Mouse (Mus musculus) limb, embryonic 14.5 days (tissue): Measurements from ENCODE around the gene Marf1. TPM values are rescaled to one million over a fixed set of nuclear protein-coding genes. Genes with fewer than 3 reads are reported as not detected.

Experiments used
- ATAC-seq: fragments of 200-750 bp; cut with Nextera tagmentation; 2 replicates; pipeline ENCODE4 v1.8.0; 2017; ENCODE audit warnings: low read depth, moderate number of reproducible peaks, moderate TSS enrichment; ENCODE audit not compliant: low FRiP score
- DNase-seq: peaks from one replicate; pipeline ENCODE4 v3.0.0-alpha.2; 2015; ENCODE audit warnings: low spot score
- H3K27ac ChIP-seq: fragments of 300-500 bp; sonication (generic); replicated peaks from 2 replicates; pipeline ENCODE4 v1.5.1; 2014; ENCODE audit warnings: low read depth, mild to moderate bottlenecking, low read length, moderate library complexity, mixed read lengths
- H3K27me3 ChIP-seq: fragments of 300-500 bp; sonication (generic); 2 replicates; pipeline ENCODE4 v1.6.1; 2014; ENCODE audit warnings: low read length, mixed read lengths; ENCODE audit not compliant: control insufficient read depth, insufficient read depth
- H3K36me3 ChIP-seq: fragments of 300-500 bp; sonication (generic); 2 replicates; pipeline ENCODE4 v1.6.1; 2014; ENCODE audit warnings: mild to moderate bottlenecking, low read length, moderate library complexity, mixed read lengths; ENCODE audit not compliant: control insufficient read depth, insufficient read depth
- H3K4me1 ChIP-seq: fragments of 300-500 bp; sonication (generic); 2 replicates; pipeline ENCODE4 v1.6.1; 2014; ENCODE audit warnings: antibody characterized with exemption, low read length, mixed read lengths; ENCODE audit not compliant: control insufficient read depth, insufficient read depth
- H3K4me2 ChIP-seq: fragments of 300-500 bp; sonication (generic); replicated peaks from 2 replicates; pipeline ENCODE4 v1.6.1; 2014; ENCODE audit warnings: low read depth, mild to moderate bottlenecking, low read length, moderate library complexity; ENCODE audit not compliant: severe bottlenecking
- H3K4me3 ChIP-seq: fragments of 300-500 bp; sonication (generic); replicated peaks from 2 replicates; pipeline ENCODE4 v1.5.1; 2014; ENCODE audit warnings: low read length
- H3K9ac ChIP-seq: fragments of 300-500 bp; sonication (generic); 2 replicates; pipeline ENCODE4 v1.6.1; 2014; ENCODE audit warnings: mild to moderate bottlenecking, low read depth, low read length, moderate library complexity; ENCODE audit not compliant: severe bottlenecking
- H3K9me3 ChIP-seq: fragments of 300-500 bp; sonication (generic); 2 replicates; pipeline ENCODE4 v1.6.1; 2016; ENCODE audit warnings: low read length; ENCODE audit not compliant: control insufficient read depth
- POLR2A ChIP-seq: fragments of 200-500 bp; IDR thresholded peaks from 2 replicates; pipeline ENCODE4 v1.8.0; 2012; ENCODE audit warnings: inconsistent platforms, mild to moderate bottlenecking, moderate library complexity, borderline replicate concordance; ENCODE audit not compliant: insufficient read depth, insufficient read length; ENCODE audit errors: extremely low read depth
- WGBS: fragments of 180-500 bp; shearing (Covaris S2); extraction: QIAGEN DNeasy Blood & Tissue Kit; methylation state at CpG from one replicate; pipeline ENCODE4 v1.1.7; 2014; 5-methylcytosine and 5-hydroxymethylcytosine counted together
- polyA plus RNA-seq, 2 experiments: library from polyadenylated mRNA; depleted of rRNA in 1 of 2; stranded (reverse) in 1 of 2; unstranded in 1 of 2; fragments of >200 nt; fragmentation: Nextera tagmentation in 1 of 2; extraction: Ambion mirVana in 1 of 2; gene quantifications; 2 replicates each; pipeline versions ENCODE4 v1.2.1 to v1.2.3; 2012 to 2014

The Marf1 gene
- polyA plus RNA-seq, 2 experiments, result 17.8 to 19.3 TPM

- Histone ChIP-seq H3K27me3 (no peaks in the 10 kb centered on the region), H3K4me3 (no peak overlapping the region), H3K27ac (no peak overlapping the region), H3K4me1 (no peaks in the 10 kb centered on the region), H3K4me2 (no peak overlapping the region), H3K9ac (no peak overlapping the region), H3K9me3 (no peaks in the 10 kb centered on the region), H3K36me3 (peaks cover 86% of the 10 kb centered on the region)
- no peak for TF ChIP-seq POLR2A
- ATAC-seq, result no peak
- DNase-seq, result no peak
- 89% methylated on average over 1 of the region's 1 CpGs for WGBS
Observed at GRCm38 (mm10) chr16:14137976-14138561, 25.1 kb downstream of the Marf1 start.

- Histone ChIP-seq H3K27me3 (no peaks in the 10 kb centered on the region), H3K4me1 (no peaks in the 10 kb centered on the region), H3K36me3 (peaks cover 84% of the 10 kb centered on the region), H3K4me3 (no peak overlapping the region), H3K9ac (no peak overlapping the region), H3K9me3 (no peaks in the 10 kb centered on the region), H3K4me2 (no peak overlapping the region), H3K27ac (no peak overlapping the region)
- 96% methylated on average over 2 of the region's 2 CpGs for WGBS
- no peak for ATAC-seq
- no peak for TF ChIP-seq POLR2A
- DNase-seq, result no peak
Observed at GRCm38 (mm10) chr16:14135014-14135413, 28.1 kb downstream of the Marf1 start.

GRCm38 (mm10) chr16:14131838-14132237 lies 31.3 kb downstream of the Marf1 start:
- Histone ChIP-seq H3K4me2 (no peak overlapping the region), H3K9ac (no peak overlapping the region), H3K36me3 (peaks cover 90% of the 10 kb centered on the region), H3K9me3 (no peaks in the 10 kb centered on the region), H3K27ac (no peak overlapping the region), H3K4me1 (no peaks in the 10 kb centered on the region), H3K27me3 (no peaks in the 10 kb centered on the region), H3K4me3 (no peak overlapping the region)
- no peak for ATAC-seq
- DNase-seq, result no peak
- 92% methylated on average over 5 of the region's 5 CpGs for WGBS
- TF ChIP-seq POLR2A, result no peak

GRCm38 (mm10) chr16:14131376-14131775 lies 31.8 kb downstream of the Marf1 start:
- H3K9me3 ChIP-seq, result no peaks in the 10 kb centered on the region
- DNase-seq (no peak), ATAC-seq (no peak)
- no peak overlapping the region for H3K9ac ChIP-seq
- WGBS, result 86% methylated on average over 3 of the region's 3 CpGs
- no peak overlapping the region for H3K27ac ChIP-seq
- peaks cover 90% of the 10 kb centered on the region for H3K36me3 ChIP-seq
- H3K27me3 ChIP-seq, result no peaks in the 10 kb centered on the region
- no peak overlapping the region for H3K4me3 ChIP-seq
- no peak overlapping the region for H3K4me2 ChIP-seq
- H3K4me1 ChIP-seq, result no peaks in the 10 kb centered on the region
- TF ChIP-seq POLR2A, result no peak

GRCm38 (mm10) chr16:14130796-14131195 lies 32.4 kb downstream of the Marf1 start:
- ATAC-seq (no peak), DNase-seq (no peak)
- Histone ChIP-seq H3K27ac (no peak overlapping the region), H3K27me3 (no peaks in the 10 kb centered on the region), H3K4me2 (no peak overlapping the region), H3K4me3 (no peak overlapping the region), H3K9me3 (no peaks in the 10 kb centered on the region), H3K4me1 (no peaks in the 10 kb centered on the region), H3K9ac (no peak overlapping the region), H3K36me3 (peaks cover 93% of the 10 kb centered on the region)
- 89% methylated on average over 7 of the region's 7 CpGs for WGBS
- TF ChIP-seq POLR2A, result no peak

GRCm38 (mm10) chr16:14128977-14129376 lies 34.2 kb downstream of the Marf1 start:
- Histone ChIP-seq H3K9me3 (no peaks in the 10 kb centered on the region), H3K4me1 (no peaks in the 10 kb centered on the region), H3K36me3 (peaks cover 94% of the 10 kb centered on the region), H3K4me3 (no peak overlapping the region), H3K27me3 (no peaks in the 10 kb centered on the region), H3K4me2 (no peak overlapping the region), H3K9ac (no peak overlapping the region), H3K27ac (no peak overlapping the region)
- ATAC-seq (no peak), DNase-seq (no peak)
- no peak for TF ChIP-seq POLR2A
